Mouse (Mus musculus) bone marrow, adult 2 months (tissue): Measurements from ENCODE around the gene Stk24. TPM values are rescaled to one million over a fixed set of nuclear protein-coding genes. Genes with fewer than 3 reads are reported as not detected.

ENCODE experiments used
- H3K27ac ChIP-seq: fragments of 200-500 bp; 2 replicates; pipeline ENCODE4 v1.5.1; 2012; ENCODE audit warnings: low read depth, mild to moderate bottlenecking, control low read depth, inconsistent platforms, low read length; ENCODE audit not compliant: control insufficient read depth, poor library complexity, insufficient read depth
- H3K4me1 ChIP-seq: fragments of 200-500 bp; 2 replicates; pipeline ENCODE4 v1.6.1; 2011; ENCODE audit warnings: low read length; ENCODE audit not compliant: control insufficient read depth, insufficient read depth
- H3K4me3 ChIP-seq: fragments of 200-500 bp; replicated peaks from 2 replicates; pipeline ENCODE3; 2011; ENCODE audit warnings: mild to moderate bottlenecking, low read depth, low read length, control low read depth; ENCODE audit not compliant: control insufficient read depth
- CTCF ChIP-seq: fragments of 200-500 bp; IDR thresholded peaks from 2 replicates; pipeline ENCODE4 v1.5.1; 2011; ENCODE audit warnings: low read length, control low read depth; ENCODE audit not compliant: control insufficient read depth, insufficient read depth
- POLR2A ChIP-seq: fragments of 200-500 bp; IDR thresholded peaks from 2 replicates; pipeline ENCODE4 v1.6.1; 2011; ENCODE audit warnings: low read depth, mild to moderate bottlenecking, control low read depth, low read length, borderline replicate concordance; ENCODE audit not compliant: control insufficient read depth
- WGBS: fragments of 180-500 bp; shearing (Covaris S2); methylation state at CpG from one replicate; pipeline ENCODE4 v1.1.7; 2018; 5-methylcytosine and 5-hydroxymethylcytosine counted together
- polyA plus RNA-seq: library from polyadenylated mRNA; stranded (reverse); fragments of >200 nt; gene quantifications from 2 replicates; pipeline ENCODE4 v1.2.4, GENCODE M21; 2011; ENCODE audit warnings: low replicate concordance; ENCODE audit not compliant: missing spikeins, insufficient read depth, insufficient read length

Gene Stk24
- polyA plus RNA-seq, 1 experiment, result 39.7 TPM

- 83% methylated on average over 13 of the region's 13 CpGs for WGBS
These were observed 63.0 kb downstream of the Stk24 start for GRCm38 (mm10) chr14:121316631-121317311.

GRCm38 (mm10) chr14:121316136-121316535 lies 63.7 kb downstream of the Stk24 start:
- H3K4me1 ChIP-seq, result peaks cover 6% of the 10 kb centered on the region
- no peak overlapping the region for H3K27ac ChIP-seq
- no peak overlapping the region for H3K4me3 ChIP-seq
- no peak for TF ChIP-seq CTCF
- TF ChIP-seq POLR2A, result no peak
- WGBS, result 82% methylated on average over 5 of the region's 5 CpGs

More at GRCm38 (mm10) chr14:121316631-121317311, 63.0 kb downstream of the Stk24 start:
- peaks cover 4% of the 10 kb centered on the region for H3K4me1 ChIP-seq
- no peak overlapping the region for H3K4me3 ChIP-seq
- H3K27ac ChIP-seq, result no peak overlapping the region
- TF ChIP-seq POLR2A (no peak), CTCF (no peak)

DNA sequence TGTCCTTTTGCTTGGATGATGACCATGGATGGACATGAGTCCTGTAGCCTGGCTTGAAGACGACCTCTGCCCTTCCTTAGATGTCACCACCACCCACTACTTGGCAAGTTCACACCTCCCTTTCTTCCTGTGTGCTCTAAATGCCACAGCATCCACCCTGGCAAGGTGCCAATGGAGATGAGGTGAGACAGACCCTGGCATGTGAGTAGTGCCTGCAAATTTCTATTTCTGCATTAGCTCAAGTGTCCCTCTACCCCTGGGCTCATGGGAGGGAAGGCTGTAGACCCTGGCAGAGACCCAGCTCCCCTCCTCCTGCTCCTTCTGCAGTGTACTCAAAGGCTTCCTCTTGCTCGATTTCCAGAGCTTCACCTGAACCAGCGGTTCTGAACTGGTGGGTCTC lies 64.9 kb downstream of the Stk24 start:
- Histone ChIP-seq H3K4me3 (no peak overlapping the region), H3K4me1 (peaks cover 13% of the 10 kb centered on the region), H3K27ac (no peak overlapping the region)
- TF ChIP-seq POLR2A (no peak), CTCF (no peak)
- 38% methylated on average over 3 of the region's 3 CpGs for WGBS

DNA sequence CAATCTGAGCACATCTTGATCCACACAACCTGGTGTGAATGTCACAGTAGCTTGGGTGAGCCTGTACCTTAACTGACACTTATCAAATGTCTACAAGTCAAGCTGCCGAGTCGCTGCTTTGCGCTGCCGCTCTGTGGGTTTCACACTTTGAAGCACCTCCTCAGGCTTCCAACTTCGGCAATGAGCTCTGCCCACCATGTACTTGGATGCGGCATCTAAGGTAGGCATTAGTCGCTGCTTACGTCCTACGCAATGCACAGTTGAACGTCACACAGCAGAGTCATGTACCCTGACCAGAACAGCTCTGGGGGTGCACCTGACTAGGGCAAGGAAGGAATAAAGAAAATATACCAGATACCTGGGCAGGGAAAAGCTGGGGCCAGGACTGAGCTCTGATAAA lies 66.5 kb downstream of the Stk24 start:
- Histone ChIP-seq H3K27ac (no peak overlapping the region), H3K4me3 (no peak overlapping the region), H3K4me1 (peaks cover 13% of the 10 kb centered on the region)
- no peak for TF ChIP-seq POLR2A
- no peak for TF ChIP-seq CTCF
- WGBS, result 92% methylated on average over 10 of the region's 10 CpGs

DNA sequence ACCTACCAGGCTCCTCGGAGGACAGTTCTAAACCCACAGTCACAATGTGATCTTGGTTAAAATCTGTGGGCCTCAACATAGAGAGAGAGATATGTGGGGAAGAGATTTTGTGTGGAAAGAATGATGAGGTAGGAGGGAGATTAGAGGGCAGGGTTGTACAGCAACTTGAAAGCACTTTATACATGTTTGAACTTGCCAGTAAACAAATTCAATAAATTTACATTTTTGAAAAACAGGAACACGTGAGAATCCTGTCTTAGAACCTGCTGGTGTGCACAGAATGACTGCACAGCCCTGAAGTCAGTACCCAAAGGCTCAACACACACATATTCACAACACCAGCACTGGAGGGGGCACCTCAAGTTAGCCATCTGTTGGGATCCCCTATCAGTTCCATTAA lies 68.7 kb downstream of the Stk24 start:
- no peak overlapping the region for H3K27ac ChIP-seq
- 52% methylated on average over 2 of the region's 2 CpGs for WGBS
- H3K4me1 ChIP-seq, result peaks cover 11% of the 10 kb centered on the region
- TF ChIP-seq POLR2A (no peak), CTCF (no peak)
- H3K4me3 ChIP-seq, result no peak overlapping the region

GRCm38 (mm10) chr14:121310325-121311080 lies 69.3 kb downstream of the Stk24 start:
- TF ChIP-seq POLR2A, result no peak
- TF ChIP-seq CTCF, result no peak
- 47% methylated on average over 6 of the region's 6 CpGs for WGBS
- Histone ChIP-seq H3K4me1 (peaks cover 11% of the 10 kb centered on the region), H3K4me3 (no peak overlapping the region), H3K27ac (no peak overlapping the region)

DNA sequence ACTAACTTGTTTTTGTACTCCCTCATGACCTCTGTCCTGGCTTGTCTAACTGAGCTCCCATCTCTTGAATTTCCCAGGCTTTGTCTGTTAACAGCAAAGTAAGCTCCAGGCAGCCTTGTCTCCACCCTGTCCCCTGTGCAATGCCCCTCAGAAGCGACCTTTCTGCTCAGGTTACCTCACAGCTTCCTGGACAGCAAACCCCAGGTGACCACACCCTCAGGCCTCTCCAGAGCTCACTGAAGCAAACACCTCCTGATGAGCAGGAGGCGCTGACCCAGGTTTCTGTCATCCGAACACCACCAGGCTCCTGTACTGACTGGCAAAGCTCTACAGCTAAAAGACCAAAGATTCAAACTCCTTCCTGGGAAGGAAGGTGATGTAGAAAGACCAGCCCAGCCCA lies 69.9 kb downstream of the Stk24 start:
- no peak for TF ChIP-seq POLR2A
- TF ChIP-seq CTCF, result no peak
- H3K27ac ChIP-seq, result no peak overlapping the region
- no peak overlapping the region for H3K4me3 ChIP-seq
- WGBS, result 64% methylated on average over 3 of the region's 3 CpGs
- H3K4me1 ChIP-seq, result peaks cover 11% of the 10 kb centered on the region

- TF ChIP-seq POLR2A (no peak), CTCF (no peak)
These were observed 74.3 kb downstream of the Stk24 start for GRCm38 (mm10) chr14:121305316-121306064.

More at GRCm38 (mm10) chr14:121305316-121306064, 74.3 kb downstream of the Stk24 start:
- WGBS, result 69% methylated on average over 8 of the region's 8 CpGs
- Histone ChIP-seq H3K4me3 (no peak overlapping the region), H3K4me1 (peaks cover 4% of the 10 kb centered on the region), H3K27ac (no peak overlapping the region)
